Mouse (Mus musculus): ENCODE measurements around the gene Hsd3b2.
"Not testable (repeated sequence)": the region's sequence is repeated elsewhere in the genome, so short reads cannot be mapped to it uniquely, and the experiment has no call there.

The Hsd3b2 gene

GRCm38 (mm10) chr3:98724376-98724775, at the start of gene Hsd3b2:
TSS of gene Hsd3b2 (minus strand) at chr3:98724543.
- DNase-seq (ENCODE audit: low read depth, low spot score): no peak

GRCm38 (mm10) chr3:98764155-98764554, 39.8 kb upstream of the Hsd3b2 start:
- no peak for DNase-seq (ENCODE audit: low read depth, low spot score)

- no peak for DNase-seq (ENCODE audit: low read depth, low spot score)
Observed at GRCm38 (mm10) chr3:98756836-98757235, 32.5 kb upstream of the Hsd3b2 start.

- no peak for DNase-seq (ENCODE audit: low read depth, low spot score)
Observed at GRCm38 (mm10) chr3:98752171-98752570, 27.8 kb upstream of the Hsd3b2 start.

- DNase-seq (ENCODE audit: low read depth, low spot score): not testable (repeated sequence)
Observed at GRCm38 (mm10) chr3:98741043-98741442, 16.7 kb upstream of the Hsd3b2 start.

GRCm38 (mm10) chr3:98734340-98734739, 10.0 kb upstream of the Hsd3b2 start:
- DNase-seq (ENCODE audit: low read depth, low spot score): no peak

- no peak for DNase-seq (ENCODE audit: low read depth, low spot score)
Observed at GRCm38 (mm10) chr3:98733724-98734123, 9.4 kb upstream of the Hsd3b2 start.

- no peak for DNase-seq (ENCODE audit: low read depth, low spot score)
Observed at GRCm38 (mm10) chr3:98726281-98726680, 1.9 kb upstream of the Hsd3b2 start.

- DNase-seq (ENCODE audit: low read depth, low spot score): no peak
Observed at GRCm38 (mm10) chr3:98720740-98721139, 3.6 kb downstream of the Hsd3b2 start.

GRCm38 (mm10) chr3:98682401-98682800, 41.9 kb downstream of the Hsd3b2 start:
- DNase-seq (ENCODE audit: low read depth, low spot score): no peak

- no peak for DNase-seq (ENCODE audit: low read depth, low spot score)
Observed at GRCm38 (mm10) chr3:98680786-98681185, 43.6 kb downstream of the Hsd3b2 start.
